Mouse (Mus musculus) lung, embryonic 15.5 days (tissue): Measurements from ENCODE around the gene Zdhhc21. TPM values are rescaled to one million over a fixed set of nuclear protein-coding genes. Genes with fewer than 3 reads are reported as not detected.

Experiments
- ATAC-seq: fragments of 200-750 bp; cut with Nextera tagmentation; 2 replicates; pipeline ENCODE4 v1.8.0; 2017; ENCODE audit warnings: moderate number of reproducible peaks, borderline replicate concordance; ENCODE audit not compliant: low FRiP score, low TSS enrichment; ENCODE audit errors: extremely low read depth
- H3K27ac ChIP-seq: fragments of 300-500 bp; sonication (generic); 2 replicates; pipeline ENCODE4 v1.5.1; 2015; ENCODE audit warnings: moderate library complexity, mild to moderate bottlenecking, inconsistent platforms
- H3K27me3 ChIP-seq: fragments of 300-500 bp; sonication (generic); 2 replicates; pipeline ENCODE4 v1.6.1; 2015; ENCODE audit warnings: inconsistent platforms
- H3K36me3 ChIP-seq: fragments of 300-500 bp; sonication (generic); 2 replicates; pipeline ENCODE4 v1.6.1; 2015; ENCODE audit warnings: inconsistent platforms
- H3K4me1 ChIP-seq: fragments of 300-500 bp; sonication (generic); 2 replicates; pipeline ENCODE4 v1.6.1; 2015; ENCODE audit warnings: inconsistent platforms
- H3K4me2 ChIP-seq: fragments of 300-500 bp; sonication (generic); 2 replicates; pipeline ENCODE4 v1.6.1; 2015; ENCODE audit warnings: inconsistent platforms, mild to moderate bottlenecking, moderate library complexity
- H3K4me3 ChIP-seq: fragments of 300-500 bp; sonication (generic); 2 replicates; pipeline ENCODE4 v1.5.1; 2015; ENCODE audit warnings: mild to moderate bottlenecking, inconsistent platforms
- H3K9ac ChIP-seq: fragments of 300-500 bp; sonication (generic); 2 replicates; pipeline ENCODE4 v1.6.1; 2015; ENCODE audit warnings: inconsistent platforms
- H3K9me3 ChIP-seq: fragments of 300-500 bp; sonication (generic); 2 replicates; pipeline ENCODE4 v1.6.1; 2016; ENCODE audit warnings: inconsistent platforms
- WGBS: fragments of 180-500 bp; shearing (Covaris S2); methylation state at CpG from one replicate; pipeline ENCODE4 v1.1.7; 2015; 5-methylcytosine and 5-hydroxymethylcytosine counted together
- polyA plus RNA-seq: library from polyadenylated mRNA; unstranded; fragments of >200 nt; fragmentation: Nextera tagmentation; extraction: Ambion mirVana; gene quantifications from 2 replicates; pipeline ENCODE4 v1.2.1, GENCODE M21; 2015

The Zdhhc21 gene
- polyA plus RNA-seq, 1 experiment from 2014 or later = 15.2 TPM

GRCm38 (mm10) chr4:82880243-82880642 lies 20.5 kb upstream of the Zdhhc21 start:
- H3K4me2 ChIP-seq = no peak overlapping the region
- H3K4me1 ChIP-seq = peaks cover 3% of the 10 kb centered on the region
- no peak overlapping the region for H3K9ac ChIP-seq
- ATAC-seq = no peak
- H3K27me3 ChIP-seq = no peaks in the 10 kb centered on the region
- H3K9me3 ChIP-seq = no peaks in the 10 kb centered on the region
- H3K27ac ChIP-seq = no peak overlapping the region
- 73% methylated on average over 2 of the region's 2 CpGs for WGBS
- no peak overlapping the region for H3K4me3 ChIP-seq
- H3K36me3 ChIP-seq = no peaks in the 10 kb centered on the region

- no peaks in the 10 kb centered on the region; the same call in 1 of the 2 replicates for H3K4me1 ChIP-seq
- ATAC-seq = peak; percentile 70
- H3K9me3 ChIP-seq = no peaks in the 10 kb centered on the region
- H3K4me3 ChIP-seq = no peak overlapping the region
- peak overlapping the region; percentile 32; the same call in 1 of the 2 replicates for H3K27ac ChIP-seq
- WGBS = 55% methylated on average over 6 of the region's 6 CpGs
- no peaks in the 10 kb centered on the region for H3K36me3 ChIP-seq
- no peak overlapping the region for H3K9ac ChIP-seq
- no peak overlapping the region for H3K4me2 ChIP-seq
- H3K27me3 ChIP-seq = no peaks in the 10 kb centered on the region
Measured at GRCm38 (mm10) chr4:82879152-82879551, 19.4 kb upstream of the Zdhhc21 start.

- no peak overlapping the region for H3K4me3 ChIP-seq
- no peak overlapping the region for H3K9ac ChIP-seq
- H3K27ac ChIP-seq = no peak overlapping the region
- H3K36me3 ChIP-seq = no peaks in the 10 kb centered on the region
- H3K4me1 ChIP-seq = peaks cover 12% of the 10 kb centered on the region
- no peak overlapping the region for H3K4me2 ChIP-seq
- ATAC-seq = no peak
- 86% methylated on average over 2 of the region's 2 CpGs for WGBS
- H3K9me3 ChIP-seq = no peaks in the 10 kb centered on the region
- H3K27me3 ChIP-seq = no peaks in the 10 kb centered on the region
Measured at GRCm38 (mm10) chr4:82876656-82877055, 16.9 kb upstream of the Zdhhc21 start.

- Histone ChIP-seq H3K9me3 (no peaks in the 10 kb centered on the region), H3K27ac (no peak overlapping the region), H3K4me3 (no peak overlapping the region), H3K9ac (no peak overlapping the region), H3K27me3 (no peaks in the 10 kb centered on the region), H3K4me1 (peaks cover 12% of the 10 kb centered on the region), H3K4me2 (no peak overlapping the region), H3K36me3 (no peaks in the 10 kb centered on the region)
- 51% methylated on average over 4 of the region's 4 CpGs for WGBS
- no peak for ATAC-seq
Measured at GRCm38 (mm10) chr4:82875532-82875931, 15.8 kb upstream of the Zdhhc21 start.

- Histone ChIP-seq H3K9ac (no peak overlapping the region), H3K36me3 (no peaks in the 10 kb centered on the region), H3K27me3 (no peaks in the 10 kb centered on the region), H3K27ac (no peak overlapping the region), H3K9me3 (no peaks in the 10 kb centered on the region), H3K4me1 (peaks cover 12% of the 10 kb centered on the region), H3K4me2 (no peak overlapping the region), H3K4me3 (no peak overlapping the region)
- no peak for ATAC-seq
- 62% methylated on average over 4 of the region's 4 CpGs for WGBS
Measured at GRCm38 (mm10) chr4:82874791-82875190, 15.0 kb upstream of the Zdhhc21 start.

- no peak for ATAC-seq
- no peak overlapping the region for H3K4me2 ChIP-seq
- 42% methylated on average over 4 of the region's 4 CpGs for WGBS
Measured at GRCm38 (mm10) chr4:82872548-82872947, 12.8 kb upstream of the Zdhhc21 start.

GRCm38 (mm10) chr4:82872121-82872520 lies 12.4 kb upstream of the Zdhhc21 start:
- H3K27ac ChIP-seq = no peak overlapping the region
- no peaks in the 10 kb centered on the region for H3K36me3 ChIP-seq
- H3K4me2 ChIP-seq = no peak overlapping the region
- H3K9ac ChIP-seq = no peak overlapping the region
- no peak for ATAC-seq
- H3K27me3 ChIP-seq = no peaks in the 10 kb centered on the region
- peaks cover 12% of the 10 kb centered on the region for H3K4me1 ChIP-seq
- no peaks in the 10 kb centered on the region for H3K9me3 ChIP-seq
- WGBS = 18% methylated on average over 6 of the region's 6 CpGs
- H3K4me3 ChIP-seq = no peak overlapping the region

More at GRCm38 (mm10) chr4:82872548-82872947, 12.8 kb upstream of the Zdhhc21 start:
- 0 out of 2 replicates have a peak overlapping the region, but pooled peaks have one; percentile 13 for H3K27ac ChIP-seq
- H3K9me3 ChIP-seq = no peaks in the 10 kb centered on the region
- H3K4me1 ChIP-seq = peaks cover 12% of the 10 kb centered on the region
- no peaks in the 10 kb centered on the region for H3K36me3 ChIP-seq
- no peaks in the 10 kb centered on the region for H3K27me3 ChIP-seq
- H3K4me3 ChIP-seq = no peak overlapping the region
- no peak overlapping the region for H3K9ac ChIP-seq

GRCm38 (mm10) chr4:82870931-82871330 lies 11.2 kb upstream of the Zdhhc21 start:
- Histone ChIP-seq H3K4me1 (peaks cover 12% of the 10 kb centered on the region), H3K36me3 (no peaks in the 10 kb centered on the region), H3K27ac (no peak overlapping the region), H3K27me3 (no peaks in the 10 kb centered on the region), H3K4me2 (no peak overlapping the region), H3K4me3 (no peak overlapping the region), H3K9me3 (no peaks in the 10 kb centered on the region), H3K9ac (no peak overlapping the region)
- ATAC-seq = no peak
- 64% methylated on average over 6 of the region's 6 CpGs for WGBS

- no peaks in the 10 kb centered on the region for H3K36me3 ChIP-seq
- H3K4me3 ChIP-seq = no peak overlapping the region
- no peak for ATAC-seq
- H3K27ac ChIP-seq = no peak overlapping the region
- H3K4me1 ChIP-seq = peaks cover 10% of the 10 kb centered on the region
- no peaks in the 10 kb centered on the region for H3K9me3 ChIP-seq
- no peaks in the 10 kb centered on the region for H3K27me3 ChIP-seq
- no peak overlapping the region for H3K9ac ChIP-seq
- no peak overlapping the region for H3K4me2 ChIP-seq
- 73% methylated on average over 5 of the region's 5 CpGs for WGBS
Measured at GRCm38 (mm10) chr4:82867731-82868445, 8.1 kb upstream of the Zdhhc21 start.

- Histone ChIP-seq H3K27ac (no peak overlapping the region), H3K36me3 (no peaks in the 10 kb centered on the region), H3K4me2 (no peak overlapping the region), H3K9me3 (no peaks in the 10 kb centered on the region), H3K4me1 (peaks cover 2% of the 10 kb centered on the region; the same call in 1 of the 2 replicates), H3K9ac (no peak overlapping the region), H3K4me3 (no peak overlapping the region), H3K27me3 (no peaks in the 10 kb centered on the region)
- no peak for ATAC-seq
- WGBS = 51% methylated on average over 4 of the region's 4 CpGs
Measured at GRCm38 (mm10) chr4:82867111-82867510, 7.4 kb upstream of the Zdhhc21 start.

- ATAC-seq = no peak
- Histone ChIP-seq H3K4me2 (no peak overlapping the region), H3K4me1 (no peaks in the 10 kb centered on the region), H3K27me3 (no peaks in the 10 kb centered on the region), H3K4me3 (no peak overlapping the region), H3K27ac (no peak overlapping the region), H3K9me3 (no peaks in the 10 kb centered on the region), H3K9ac (no peak overlapping the region), H3K36me3 (no peaks in the 10 kb centered on the region)
- 86% methylated on average over 8 of the region's 8 CpGs for WGBS
Measured at GRCm38 (mm10) chr4:82864974-82865699, 5.4 kb upstream of the Zdhhc21 start.

- no peak overlapping the region for H3K4me3 ChIP-seq
- 91% methylated on average over 8 of the region's 8 CpGs for WGBS
- no peak overlapping the region for H3K27ac ChIP-seq
- H3K9ac ChIP-seq = no peak overlapping the region
- H3K9me3 ChIP-seq = no peaks in the 10 kb centered on the region
- peaks cover 10% of the 10 kb centered on the region for H3K4me1 ChIP-seq
- ATAC-seq = no peak
- H3K36me3 ChIP-seq = no peaks in the 10 kb centered on the region
- H3K27me3 ChIP-seq = no peaks in the 10 kb centered on the region
- no peak overlapping the region for H3K4me2 ChIP-seq
Measured at GRCm38 (mm10) chr4:82863316-82863715, 3.6 kb upstream of the Zdhhc21 start.
